ENCODE assay signal across 8 mouse cellular contexts in the genomic region with DNA sequence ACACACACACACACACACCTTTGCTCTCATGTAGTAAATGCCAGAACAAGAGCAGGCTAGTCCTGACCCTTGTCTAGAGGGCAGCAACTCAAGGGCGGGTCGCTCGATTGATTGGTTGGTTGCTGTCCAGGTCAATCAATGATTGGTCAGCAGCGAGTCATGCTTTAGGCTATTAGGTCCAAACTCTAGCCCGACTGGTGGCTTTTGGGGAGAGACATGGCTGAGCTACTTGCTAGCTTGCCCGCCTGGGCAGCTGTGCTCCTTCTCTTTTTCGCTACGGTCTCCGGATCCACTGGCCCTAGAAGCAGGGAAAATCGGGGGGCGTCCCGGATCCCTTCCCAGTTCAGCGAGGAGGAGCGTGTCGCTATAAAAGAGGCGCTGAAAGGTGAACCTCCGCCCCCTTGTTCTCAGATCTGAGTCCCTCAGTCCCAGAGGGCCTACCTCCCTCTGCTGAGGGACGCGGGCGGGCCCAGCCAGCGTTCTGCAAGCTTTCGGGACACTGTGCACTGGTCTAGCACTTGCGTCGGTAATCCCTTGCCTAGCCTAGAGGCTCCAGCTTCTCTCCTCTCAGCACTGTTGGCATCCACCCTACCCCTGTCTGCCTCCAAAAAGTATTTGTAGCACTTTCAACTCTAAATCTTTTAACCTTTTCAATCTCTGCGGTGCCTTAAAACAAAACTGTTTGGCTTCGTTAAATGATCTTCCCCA. TPM values are rescaled to one million over a fixed set of nuclear protein-coding genes. Genes with fewer than 3 reads are reported as not detected.
DNase-seq lines count a peak whose midpoint lies in the region; ATAC-seq lines count a peak whose summit lies in the region.

Gene Pm20d1 (plus strand): TSS at position 180 of the 708 bp plus-strand sequence.

- H3K4me2 ChIP-seq in limb, embryonic 15.5 days, result peak within 1 kb of the TSS; percentile 46
- peak within 1 kb of the TSS; percentile 53 for H3K4me2 ChIP-seq in midbrain, embryonic 12.5 days (replicated peaks)

- H3K27me3 ChIP-seq in limb, embryonic 15.5 days, result no peaks in the 10 kb centered on the region
- no peaks in the 10 kb centered on the region; the same call in none of the 2 replicates for H3K27me3 ChIP-seq in midbrain, embryonic 12.5 days

- DNase-seq in adrenal gland, adult 8-10 months, result peak; percentile 64
- peak; percentile 37 for DNase-seq in hindlimb bud, embryonic 11.5 days (ENCODE audit: extremely low spot score, low read depth, low spot score)
- DNase-seq in testis, postnatal 14 days (ENCODE audit: low spot score), result peak; percentile 57

- no peak within 1 kb of the TSS for H3K9ac ChIP-seq in limb, embryonic 15.5 days
- peak within 1 kb of the TSS; percentile 24 for H3K9ac ChIP-seq in midbrain, embryonic 12.5 days (replicated peaks)

- no peak within 1 kb of the TSS for H3K27ac ChIP-seq in limb, embryonic 15.5 days
- no peak within 1 kb of the TSS for H3K27ac ChIP-seq in midbrain, embryonic 12.5 days (replicated peaks)

- H3K36me3 ChIP-seq in limb, embryonic 15.5 days, result no peaks in the 10 kb centered on the region
- no peaks in the 10 kb centered on the region for H3K36me3 ChIP-seq in midbrain, embryonic 12.5 days

- H3K4me3 ChIP-seq in limb, embryonic 15.5 days, result peak within 1 kb of the TSS; percentile 24
- peak within 1 kb of the TSS; percentile 31 for H3K4me3 ChIP-seq in midbrain, embryonic 12.5 days

- ATAC-seq in common myeloid progenitor, adult 5-6 weeks (replicated peaks; ENCODE audit: low read depth, poor library complexity, severe bottlenecking), result peak; percentile 70
- peak; percentile 69 for ATAC-seq in granulocyte monocyte progenitor cell, adult 5-6 weeks (replicated peaks; ENCODE audit: poor library complexity, severe bottlenecking)
- no peak for ATAC-seq in limb, embryonic 15.5 days (ENCODE audit: insufficient number of reproducible peaks, low FRiP score, low TSS enrichment, low read depth)
- ATAC-seq in midbrain, embryonic 12.5 days (ENCODE audit: low FRiP score, low read depth), result peak; percentile 34; the same call in 1 of the 2 replicates
- no peak for ATAC-seq in inflammation-experienced regulatory T-cells, adult 6 months

- no peaks in the 10 kb centered on the region for H3K9me3 ChIP-seq in limb, embryonic 15.5 days
- H3K9me3 ChIP-seq in midbrain, embryonic 12.5 days, result no peaks in the 10 kb centered on the region

- H3K4me1 ChIP-seq in limb, embryonic 15.5 days, result peaks cover 7% of the 10 kb centered on the region; the same call in 1 of the 2 replicates
- peaks cover 6% of the 10 kb centered on the region for H3K4me1 ChIP-seq in midbrain, embryonic 12.5 days

- 6% methylated on average over 26 of the region's 26 CpGs for WGBS in limb, embryonic 15.5 days
- 7% methylated on average over 26 of the region's 26 CpGs for WGBS in midbrain, embryonic 12.5 days

RNA-seq across cellular contexts. Expression of gene Pm20d1, which starts in this region (rescaled TPM):
- total RNA-seq in adrenal gland, adult 8-10 months (2022), result 10 to 100 TPM in 2 of 4 experiments, 1 to 10 TPM in 2; 6.2 to 15.0 (median 10.6) TPM
- total RNA-seq in common myeloid progenitor, adult 5-6 weeks (2017), result not detected in 2 replicates
- total RNA-seq in granulocyte monocyte progenitor cell, adult 5-6 weeks (2014; fragmentation: Nextera tagmentation), result 0.13 and 0.77 TPM in 2 replicates
- 0.05 and 0.13 TPM in 2 replicates for total RNA-seq in granulocyte monocyte progenitor cell, adult 5-6 weeks (2017)
- polyA plus RNA-seq in limb, embryonic 15.5 days (2015; fragmentation: Nextera tagmentation; extraction: Ambion mirVana), result 0.24 and 0.29 TPM in 2 replicates
- polyA plus RNA-seq in midbrain, embryonic 12.5 days (2016; fragmentation: Nextera tagmentation; extraction: Ambion mirVana), result 0.18 and 0.82 TPM in 2 replicates
- under 1 TPM; 0.08 to 0.11 (median 0.08) TPM for polyA plus RNA-seq in inflammation-experienced regulatory T-cells, adult 6 months (2017; shearing (Covaris generic))

Comparison
In these comparisons a context has a peak if more than half of its experiments do, and no peak if none do; other contexts are left out.
1. Peak in ATAC-seq in common myeloid progenitor, adult 5-6 weeks; RNA of the gene not detected or under 1 TPM.
2. Peak in ATAC-seq in granulocyte monocyte progenitor cell, adult 5-6 weeks; RNA of the gene not detected or under 1 TPM.
3. Peak in ATAC-seq, H3K4me3 ChIP-seq, H3K9ac ChIP-seq and H3K4me2 ChIP-seq in midbrain, embryonic 12.5 days; RNA of the gene not detected or under 1 TPM.